9 mouse cellular contexts compared by ENCODE assay signal in genomic region chr12:38114990-38115615, GRCm38 (mm10).
DNase-seq lines count a peak whose midpoint lies in the region; ATAC-seq lines count a peak whose summit lies in the region.
"Had no signal": no experiment of that assay in that cellular context is flagged by ENCODE, and none has a peak within 500 bp of the region (broad histone marks: within the 10 kb centered on the region; RNA-seq: fewer than 3 reads in every experiment).

No protein-coding gene starts in this region.

- H3K9ac ChIP-seq in kidney, embryonic 16.5 days (replicated peaks; ENCODE audit: low read length) = no peak overlapping the region

- no peaks in the 10 kb centered on the region for H3K9me3 ChIP-seq in kidney, embryonic 16.5 days (ENCODE audit: low read length)

- H3K27me3 ChIP-seq in kidney, embryonic 16.5 days (ENCODE audit: insufficient read depth, low read length) = no peaks in the 10 kb centered on the region

- H3K4me2 ChIP-seq in kidney, embryonic 16.5 days (replicated peaks; ENCODE audit: low read depth, low read length) = no peak overlapping the region

- ATAC-seq in CD4-positive, CD25-positive, alpha-beta regulatory T cell, adult 4 months = peak; percentile 34
- ATAC-seq in kidney, embryonic 16.5 days (ENCODE audit: low FRiP score, low TSS enrichment) = peak; percentile 35; the same call in 1 of the 2 replicates

- peak; percentile 47 for DNase-seq in kidney, adult 9 months
- DNase-seq in kidney, adult 11 months = no peak
- peak; percentile 19 for DNase-seq in ZHBTc4 (ENCODE audit: low read depth, low spot score)
- DNase-seq in adrenal gland, postnatal 4 days (ENCODE audit: low spot score in 2 of 2) = no peak
- DNase-seq in thymus, postnatal 4 days = no peak
- no peak for DNase-seq in adrenal gland, postnatal 25 days

- H3K4me1 ChIP-seq in kidney, embryonic 16.5 days (ENCODE audit: insufficient read depth, low read length) = no peaks in the 10 kb centered on the region

- no peak overlapping the region for H3K27ac ChIP-seq in kidney, embryonic 16.5 days (ENCODE audit: low read length)

- 56% methylated on average over 1 of the region's 1 CpGs for WGBS in kidney, embryonic 16.5 days

- no peaks in the 10 kb centered on the region for H3K36me3 ChIP-seq in kidney, embryonic 16.5 days (ENCODE audit: insufficient read depth, low read length)

- no peak overlapping the region for H3K4me3 ChIP-seq in kidney, embryonic 16.5 days (ENCODE audit: low read length)
- H3K4me3 ChIP-seq: myocyte had no signal

Comparison
In these comparisons a context has a peak if more than half of its experiments do, and no peak if none do; other contexts are left out.
1. DNase-seq: peak in kidney, adult 9 months (single experiment) and ZHBTc4 (single experiment); none in kidney, adult 11 months (single experiment), adrenal gland, postnatal 4 days (0 of 2), thymus, postnatal 4 days (single experiment) and adrenal gland, postnatal 25 days (single experiment).